Mouse (Mus musculus): ENCODE measurements around the gene Xxylt1.

The Xxylt1 gene

DNA sequence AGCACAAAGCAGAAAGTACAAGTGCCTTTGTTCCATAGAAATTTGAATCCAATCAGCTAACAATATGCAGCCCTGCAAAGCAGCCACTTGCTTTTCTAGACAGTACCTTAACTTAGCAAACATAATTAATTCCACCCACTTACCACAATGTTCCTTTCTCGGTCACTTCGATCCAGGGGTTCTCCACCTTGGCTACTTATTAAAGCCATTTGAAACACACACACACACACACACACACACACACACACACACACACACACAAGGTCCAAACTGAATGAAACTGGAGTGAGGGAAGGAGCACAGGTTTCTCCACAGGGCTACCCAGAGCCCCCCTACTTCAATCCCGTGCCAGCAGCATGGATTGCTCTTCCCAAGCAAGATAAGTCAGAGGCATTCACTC lies 164.3 kb downstream of the Xxylt1 start:
- no peak for DNase-seq (ENCODE audit: low spot score in 2 of 2)

GRCm38 (mm10) chr16:30915611-30916220 lies 165.5 kb downstream of the Xxylt1 start:
- no peak for DNase-seq (ENCODE audit: low spot score in 2 of 2)
